Mouse (Mus musculus) lung, postnatal 36 days (tissue): ENCODE measurements at regions not wholly inside any gene's neighbourhood (a gene's known extent, or its start where the extent isn't known, plus 50 kb on each side); places are given as distances from the start of the nearest gene placed in this dataset.
A peak's percentile ranks its signal among the peaks of the same experiment; 100 is the strongest.

ENCODE experiments used
- DNase-seq: peaks from one replicate; pipeline ENCODE4 v3.0.0; 2022; ENCODE audit warnings: mixed read lengths

DNA sequence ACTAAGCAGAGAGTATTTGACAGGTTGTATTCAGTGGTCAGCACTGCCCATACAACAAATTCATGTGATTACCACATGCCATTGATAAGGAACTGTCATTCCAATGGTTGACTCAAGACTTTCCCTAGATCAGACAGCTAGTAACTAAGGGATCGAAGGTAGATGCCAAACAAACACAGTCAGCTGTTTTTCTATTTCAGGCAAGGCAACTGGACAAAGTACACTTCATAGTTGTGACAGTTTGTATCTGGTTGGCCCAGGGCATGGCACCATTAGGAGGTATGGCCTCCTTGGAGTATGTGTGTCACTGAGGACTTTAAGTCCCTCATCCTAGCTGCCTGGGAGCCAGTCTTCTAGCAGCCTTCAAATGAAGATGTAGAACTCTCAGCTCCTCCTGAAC lies 62.8 kb upstream of the Aldh1a3 start:
- DNase-seq: no peak

DNA sequence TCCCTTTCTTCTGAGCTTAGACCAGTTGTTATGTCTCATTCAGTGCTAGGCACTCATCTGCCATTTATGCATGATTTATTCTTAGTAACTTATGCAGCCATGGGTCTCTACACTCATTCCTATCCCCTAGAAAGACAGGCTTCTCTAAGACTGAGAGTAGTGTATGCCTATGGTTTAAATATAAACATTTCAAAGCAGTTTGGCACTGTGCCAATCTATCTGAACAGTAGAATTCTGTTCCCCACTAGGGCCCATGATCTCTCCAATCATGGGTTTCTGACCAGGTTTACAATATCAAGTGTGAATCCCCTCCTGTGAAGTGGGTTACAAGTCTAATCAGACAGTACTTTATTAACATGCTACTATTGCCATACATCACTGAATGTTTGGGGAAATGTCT lies 60.4 kb upstream of the Aldh1a3 start:
- DNase-seq: no peak

DNA sequence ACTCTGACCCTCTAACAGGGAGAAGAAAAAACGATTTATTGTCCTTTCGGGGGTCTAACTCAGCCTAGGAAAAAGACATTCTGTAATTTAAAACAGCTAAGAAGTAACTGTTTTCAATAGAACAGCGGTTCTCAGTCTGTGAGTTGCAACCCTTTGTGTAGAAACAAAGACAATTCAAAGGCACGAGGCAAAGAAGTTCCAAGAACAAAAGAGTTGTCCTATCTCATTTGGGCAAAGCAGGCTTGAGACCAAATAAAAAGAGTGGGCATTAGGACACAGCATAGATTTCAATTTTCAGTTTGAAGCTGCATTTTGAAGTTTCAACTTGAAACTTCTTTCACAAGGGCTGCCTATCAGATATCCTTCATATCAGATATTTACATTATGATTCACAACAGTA lies 53.1 kb upstream of the Aldh1a3 start:
- no peak for DNase-seq

DNA sequence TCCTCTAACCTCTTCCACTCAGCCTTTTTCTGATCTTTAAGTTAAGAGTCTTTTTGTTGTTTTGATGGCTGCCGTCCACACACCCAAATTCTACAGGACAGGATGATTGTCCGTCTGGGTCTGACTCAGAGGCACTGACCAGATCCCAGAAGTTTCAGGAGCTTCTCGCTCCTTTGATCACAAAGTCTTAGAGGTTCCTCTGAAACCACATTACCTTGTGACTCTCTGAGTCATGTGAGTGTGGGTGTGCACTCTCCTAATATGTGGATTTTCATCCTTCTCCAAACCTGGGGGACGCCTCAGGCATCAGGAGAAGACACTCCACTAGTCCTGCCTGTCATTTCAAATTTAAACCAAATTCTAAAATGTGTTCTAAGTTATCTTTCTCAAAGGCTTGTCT lies 52.0 kb upstream of the Aldh1a3 start:
- DNase-seq: no peak

DNA sequence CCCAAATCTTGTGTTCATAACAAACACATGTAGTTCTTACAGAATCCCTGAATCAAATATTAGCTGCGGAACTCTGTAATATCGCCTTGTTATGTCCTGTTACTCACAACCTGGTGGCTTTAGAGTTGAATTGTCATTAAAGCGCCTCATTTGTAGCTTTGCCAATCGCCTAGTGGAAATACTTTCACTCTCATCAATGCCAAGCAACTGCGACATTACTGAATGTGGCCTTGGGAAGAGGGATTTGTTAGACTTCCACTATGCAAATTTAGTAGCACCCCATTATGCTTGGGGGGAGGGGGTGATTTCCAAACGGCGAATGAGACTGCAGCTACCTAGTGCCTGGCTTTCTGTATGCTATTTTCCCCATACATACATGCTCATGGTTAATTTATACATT lies 50.8 kb upstream of the Aldh1a3 start:
- DNase-seq: no peak

DNA sequence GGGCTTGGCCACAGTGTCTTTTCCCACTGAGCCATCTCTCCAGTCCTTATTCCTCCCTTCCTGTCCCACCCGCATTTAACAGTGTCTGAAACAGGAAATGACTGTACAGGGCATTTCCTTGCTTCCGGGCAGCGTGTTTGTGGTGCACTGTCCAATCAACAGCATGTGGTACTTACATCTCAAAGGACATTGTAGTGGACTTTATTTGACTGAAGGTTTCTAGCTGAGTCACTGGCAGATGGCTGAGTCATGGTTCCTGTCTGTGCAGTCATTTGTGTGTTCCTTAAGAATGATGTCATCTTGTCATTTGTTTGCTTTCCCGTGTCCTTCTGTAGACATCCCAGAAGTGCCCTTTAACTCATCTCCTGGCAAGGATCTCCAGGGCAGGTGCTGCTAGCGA lies 50.2 kb upstream of the Aldh1a3 start:
- peak; percentile 3 for DNase-seq
